Mouse (Mus musculus): ENCODE data around the gene Hes7. TPM values are rescaled to one million over a fixed set of nuclear protein-coding genes. Genes with fewer than 3 reads are reported as not detected.

The Hes7 gene
- polyA plus RNA-seq, 1 experiment = not detected

GRCm38 (mm10) chr11:69077316-69077715 is 42.9 kb upstream of the Hes7 start:
- no peak for TF ChIP-seq EP300 (IDR thresholded peaks at IDR 0.05; ENCODE audit: insufficient read depth, low read depth, low read length)
- TF ChIP-seq CTCF (IDR thresholded peaks at IDR 0.05; ENCODE audit: low read depth, low read length) = no peak
- H3K27me3 ChIP-seq (ENCODE audit: control insufficient read depth, insufficient read depth, low read length, poor library complexity, severe bottlenecking) = no peaks in the 10 kb centered on the region
- H3K4me1 ChIP-seq (ENCODE audit: control insufficient read depth, insufficient read depth, low read length) = peaks cover 5% of the 10 kb centered on the region
- H3K27ac ChIP-seq (ENCODE audit: insufficient read depth, low read length) = no peak overlapping the region
- H3K36me3 ChIP-seq (ENCODE audit: control insufficient read depth, insufficient read depth, low read length, poor library complexity, severe bottlenecking) = no peaks in the 10 kb centered on the region
- no peak overlapping the region for H3K9ac ChIP-seq (ENCODE audit: low read depth, poor library complexity, severe bottlenecking)
- no peaks in the 10 kb centered on the region for H3K9me3 ChIP-seq (replicated peaks; ENCODE audit: control insufficient read depth, insufficient read depth, low read length, poor library complexity, severe bottlenecking)
- no peak overlapping the region for H3K4me3 ChIP-seq (ENCODE audit: low read depth, low read length)

- no peaks in the 10 kb centered on the region for H3K9me3 ChIP-seq (replicated peaks; ENCODE audit: control insufficient read depth, insufficient read depth, low read length, poor library complexity, severe bottlenecking)
- TF ChIP-seq CTCF (IDR thresholded peaks at IDR 0.05; ENCODE audit: low read depth, low read length) = no peak
- TF ChIP-seq POLR2A (IDR thresholded peaks at IDR 0.05; ENCODE audit: insufficient read depth, low read length) = no peak
- TF ChIP-seq EP300 (IDR thresholded peaks at IDR 0.05; ENCODE audit: insufficient read depth, low read depth, low read length) = no peak
- H3K4me1 ChIP-seq (ENCODE audit: control insufficient read depth, insufficient read depth, low read length) = peaks cover 5% of the 10 kb centered on the region
- H3K4me3 ChIP-seq (ENCODE audit: low read depth, low read length) = no peak overlapping the region
- no peak overlapping the region for H3K9ac ChIP-seq (ENCODE audit: low read depth, poor library complexity, severe bottlenecking)
- H3K27ac ChIP-seq (ENCODE audit: insufficient read depth, low read length) = no peak overlapping the region
- no peaks in the 10 kb centered on the region for H3K27me3 ChIP-seq (ENCODE audit: control insufficient read depth, insufficient read depth, low read length, poor library complexity, severe bottlenecking)
- no peaks in the 10 kb centered on the region for H3K36me3 ChIP-seq (ENCODE audit: control insufficient read depth, insufficient read depth, low read length, poor library complexity, severe bottlenecking)
Measured at GRCm38 (mm10) chr11:69078041-69078440, 42.2 kb upstream of the Hes7 start.

GRCm38 (mm10) chr11:69078805-69079438 is 41.3 kb upstream of the Hes7 start:
- no peaks in the 10 kb centered on the region for H3K36me3 ChIP-seq (ENCODE audit: control insufficient read depth, insufficient read depth, low read length, poor library complexity, severe bottlenecking)
- H3K27ac ChIP-seq (ENCODE audit: insufficient read depth, low read length) = no peak overlapping the region
- H3K9me3 ChIP-seq (replicated peaks; ENCODE audit: control insufficient read depth, insufficient read depth, low read length, poor library complexity, severe bottlenecking) = 0 out of 2 replicates have a peak, but pooled peaks cover 2% of the 10 kb centered on the region
- H3K4me3 ChIP-seq (ENCODE audit: low read depth, low read length) = no peak overlapping the region
- H3K4me1 ChIP-seq (ENCODE audit: control insufficient read depth, insufficient read depth, low read length) = peaks cover 3% of the 10 kb centered on the region
- TF ChIP-seq CTCF (IDR thresholded peaks at IDR 0.05; ENCODE audit: low read depth, low read length) (no peak), EP300 (IDR thresholded peaks at IDR 0.05; ENCODE audit: insufficient read depth, low read depth, low read length) (no peak), POLR2A (IDR thresholded peaks at IDR 0.05; ENCODE audit: insufficient read depth, low read length) (no peak)
- H3K9ac ChIP-seq (ENCODE audit: low read depth, poor library complexity, severe bottlenecking) = no peak overlapping the region
- no peaks in the 10 kb centered on the region for H3K27me3 ChIP-seq (ENCODE audit: control insufficient read depth, insufficient read depth, low read length, poor library complexity, severe bottlenecking)

GRCm38 (mm10) chr11:69080102-69080854 is 39.9 kb upstream of the Hes7 start:
- no peaks in the 10 kb centered on the region for H3K36me3 ChIP-seq (ENCODE audit: control insufficient read depth, insufficient read depth, low read length, poor library complexity, severe bottlenecking)
- no peak overlapping the region for H3K9ac ChIP-seq (ENCODE audit: low read depth, poor library complexity, severe bottlenecking)

GRCm38 (mm10) chr11:69080855-69081222 is 39.4 kb upstream of the Hes7 start:
- Histone ChIP-seq H3K27ac (ENCODE audit: insufficient read depth, low read length) (no peak overlapping the region), H3K9ac (ENCODE audit: low read depth, poor library complexity, severe bottlenecking) (no peak overlapping the region), H3K27me3 (ENCODE audit: control insufficient read depth, insufficient read depth, low read length, poor library complexity, severe bottlenecking) (no peaks in the 10 kb centered on the region), H3K4me1 (ENCODE audit: control insufficient read depth, insufficient read depth, low read length) (no peaks in the 10 kb centered on the region), H3K9me3 (replicated peaks; ENCODE audit: control insufficient read depth, insufficient read depth, low read length, poor library complexity, severe bottlenecking) (0 out of 2 replicates have a peak, but pooled peaks cover 2% of the 10 kb centered on the region), H3K4me3 (ENCODE audit: low read depth, low read length) (no peak overlapping the region), H3K36me3 (ENCODE audit: control insufficient read depth, insufficient read depth, low read length, poor library complexity, severe bottlenecking) (no peaks in the 10 kb centered on the region)
- TF ChIP-seq POLR2A (IDR thresholded peaks at IDR 0.05; ENCODE audit: insufficient read depth, low read length) (no peak), CTCF (IDR thresholded peaks at IDR 0.05; ENCODE audit: low read depth, low read length) (no peak), EP300 (IDR thresholded peaks at IDR 0.05; ENCODE audit: insufficient read depth, low read depth, low read length) (no peak)

More at GRCm38 (mm10) chr11:69080102-69080854, 39.9 kb upstream of the Hes7 start:
- Histone ChIP-seq H3K27me3 (ENCODE audit: control insufficient read depth, insufficient read depth, low read length, poor library complexity, severe bottlenecking) (no peaks in the 10 kb centered on the region), H3K4me1 (ENCODE audit: control insufficient read depth, insufficient read depth, low read length) (no peaks in the 10 kb centered on the region), H3K4me3 (ENCODE audit: low read depth, low read length) (no peak overlapping the region), H3K9me3 (replicated peaks; ENCODE audit: control insufficient read depth, insufficient read depth, low read length, poor library complexity, severe bottlenecking) (0 out of 2 replicates have a peak, but pooled peaks cover 2% of the 10 kb centered on the region), H3K27ac (ENCODE audit: insufficient read depth, low read length) (no peak overlapping the region)
- no peak for TF ChIP-seq POLR2A (IDR thresholded peaks at IDR 0.05; ENCODE audit: insufficient read depth, low read length)
- TF ChIP-seq EP300 (IDR thresholded peaks at IDR 0.05; ENCODE audit: insufficient read depth, low read depth, low read length) = no peak
- no peak for TF ChIP-seq CTCF (IDR thresholded peaks at IDR 0.05; ENCODE audit: low read depth, low read length)

- H3K9ac ChIP-seq (ENCODE audit: low read depth, poor library complexity, severe bottlenecking) = no peak overlapping the region
- H3K9me3 ChIP-seq (replicated peaks; ENCODE audit: control insufficient read depth, insufficient read depth, low read length, poor library complexity, severe bottlenecking) = 0 out of 2 replicates have a peak, but pooled peaks cover 2% of the 10 kb centered on the region
- no peaks in the 10 kb centered on the region for H3K36me3 ChIP-seq (ENCODE audit: control insufficient read depth, insufficient read depth, low read length, poor library complexity, severe bottlenecking)
- H3K4me3 ChIP-seq (ENCODE audit: low read depth, low read length) = no peak overlapping the region
- H3K27me3 ChIP-seq (ENCODE audit: control insufficient read depth, insufficient read depth, low read length, poor library complexity, severe bottlenecking) = no peaks in the 10 kb centered on the region
- no peak for TF ChIP-seq CTCF (IDR thresholded peaks at IDR 0.05; ENCODE audit: low read depth, low read length)
- no peak for TF ChIP-seq POLR2A (IDR thresholded peaks at IDR 0.05; ENCODE audit: insufficient read depth, low read length)
- TF ChIP-seq EP300 (IDR thresholded peaks at IDR 0.05; ENCODE audit: insufficient read depth, low read depth, low read length) = no peak
- H3K27ac ChIP-seq (ENCODE audit: insufficient read depth, low read length) = no peak overlapping the region
- peaks cover under 1% of the 10 kb centered on the region for H3K4me1 ChIP-seq (ENCODE audit: control insufficient read depth, insufficient read depth, low read length)
Measured at GRCm38 (mm10) chr11:69081613-69082012, 38.6 kb upstream of the Hes7 start.

All from ES-Bruce4 (cell line).